Mouse (Mus musculus): ENCODE measurements around the gene Snapc5.
"Not testable (repeated sequence)": the region's sequence is repeated elsewhere in the genome, so short reads cannot be mapped to it uniquely, and the experiment has no call there.

Gene Snapc5

DNA sequence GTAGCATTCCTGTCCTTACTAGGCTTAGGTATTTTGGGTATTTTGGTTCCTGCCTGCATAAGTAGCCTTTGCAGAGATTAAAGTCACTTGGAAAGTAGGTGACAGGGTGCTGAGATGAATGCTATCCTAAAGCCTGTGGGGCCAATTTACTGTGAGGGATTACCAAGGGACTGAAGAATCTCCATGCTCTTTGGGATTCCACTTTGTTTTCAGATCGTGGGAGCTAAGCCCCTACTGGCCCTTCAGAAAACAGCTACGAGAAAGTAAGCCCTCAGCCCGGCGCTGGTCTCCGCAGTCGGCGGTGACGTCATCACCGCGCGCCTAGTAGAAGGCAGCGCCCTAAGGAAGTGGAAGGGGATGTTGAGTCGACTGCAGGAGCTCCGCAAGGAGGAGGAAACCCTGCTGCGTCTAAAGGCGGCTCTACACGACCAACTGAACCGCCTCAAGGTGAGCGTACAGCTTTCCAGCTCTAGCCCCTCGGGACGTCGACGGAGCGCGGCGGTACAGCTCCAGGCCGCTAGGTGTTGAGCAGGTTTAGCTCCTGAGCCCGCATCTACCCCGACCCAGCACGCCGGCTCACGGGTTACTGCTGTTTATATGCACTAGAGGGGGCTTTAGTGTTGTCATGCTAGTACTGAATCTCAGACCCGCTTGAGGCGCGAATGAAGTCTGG is at the start of gene Snapc5:
Gene Snapc5, plus strand, starts transcription at position 301 of the 673 bp plus-strand sequence.
- DNase-seq (ENCODE audit: low spot score) = peak; percentile 60

DNA sequence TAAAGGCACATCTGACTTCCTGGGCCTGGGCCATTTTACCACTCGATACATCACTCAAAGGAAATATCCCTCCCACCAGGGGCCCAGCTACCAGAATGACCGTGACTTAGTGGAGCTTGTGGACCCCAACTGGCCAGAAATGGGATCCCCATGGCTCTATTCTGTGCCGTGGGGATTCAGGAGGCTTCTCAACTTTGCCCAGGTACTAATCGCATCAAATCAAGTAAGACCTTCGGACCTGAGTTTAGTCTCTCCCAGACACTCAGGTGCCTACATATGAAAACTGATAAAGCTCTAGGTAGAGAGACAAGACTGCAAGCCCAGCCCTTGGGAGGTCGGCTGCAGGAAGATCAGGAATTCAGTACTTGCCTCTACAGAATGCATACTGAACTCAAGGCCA is 47.5 kb upstream of the Snapc5 start:
- DNase-seq (ENCODE audit: low spot score) = no peak

- peak; percentile 50 for DNase-seq (ENCODE audit: low spot score)
Measured at GRCm38 (mm10) chr9:64138896-64139295, 40.2 kb upstream of the Snapc5 start.

- DNase-seq (ENCODE audit: low spot score) = no peak
Measured at GRCm38 (mm10) chr9:64139879-64140278, 39.2 kb upstream of the Snapc5 start.

- DNase-seq (ENCODE audit: low spot score) = no peak
Measured at GRCm38 (mm10) chr9:64156641-64157040, 22.4 kb upstream of the Snapc5 start.

DNA sequence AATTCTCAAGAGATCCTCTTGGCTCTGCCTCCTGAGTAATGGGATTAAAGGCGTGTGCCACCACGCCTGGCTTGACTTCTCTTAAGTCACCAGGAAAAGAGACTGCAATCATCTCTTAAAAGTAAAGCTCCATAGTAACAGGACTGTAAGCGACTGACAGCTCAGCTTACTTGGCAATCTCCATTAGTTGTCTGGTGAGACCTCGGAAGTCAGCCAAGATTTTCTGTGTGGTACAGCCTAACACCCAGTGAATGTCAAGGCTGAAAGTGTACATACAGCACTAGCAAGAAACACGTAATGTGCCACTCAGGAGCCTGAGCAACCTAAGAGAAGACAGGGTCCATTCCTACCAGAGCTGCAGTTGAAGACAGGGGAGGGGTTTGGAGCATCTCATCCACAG is 18.6 kb upstream of the Snapc5 start:
- peak; percentile 68 for DNase-seq (ENCODE audit: low spot score)

DNA sequence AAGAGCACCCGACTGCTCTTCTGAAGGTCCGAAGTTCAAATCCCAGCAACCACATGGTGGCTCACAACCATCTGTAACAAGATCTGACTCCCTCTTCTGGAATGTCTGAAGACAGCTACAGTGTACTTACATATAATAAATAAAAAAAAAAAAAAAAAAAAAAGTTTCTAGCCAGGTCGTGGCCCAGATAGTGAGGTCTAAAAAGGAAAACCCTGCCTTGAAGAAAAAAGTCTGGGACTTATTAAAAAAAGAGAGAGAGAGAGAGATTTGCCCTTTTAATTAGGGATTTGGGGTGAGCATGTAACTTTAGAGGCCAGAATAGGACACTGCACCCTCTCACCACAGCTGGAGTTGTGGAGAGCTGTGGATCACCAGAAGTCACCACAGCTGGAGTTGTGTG is 9.1 kb upstream of the Snapc5 start:
- not testable (repeated sequence) for DNase-seq (ENCODE audit: low spot score)

- no peak for DNase-seq (ENCODE audit: low spot score)
Measured at GRCm38 (mm10) chr9:64172145-64172815, 6.8 kb upstream of the Snapc5 start.

- peak; percentile 88 for DNase-seq (ENCODE audit: low spot score)
Measured at GRCm38 (mm10) chr9:64172816-64173665, 6.0 kb upstream of the Snapc5 start, which contains the start of the genes Zwilch and Rpl4. Gene Zwilch, minus strand, starts transcription at chr9:64173104. Gene Rpl4, plus strand, starts transcription at chr9:64173375.

GRCm38 (mm10) chr9:64173666-64174220 is 5.3 kb upstream of the Snapc5 start:
- DNase-seq (ENCODE audit: low spot score) = no peak

- no peak for DNase-seq (ENCODE audit: low spot score)
Measured at GRCm38 (mm10) chr9:64174341-64174740, 4.7 kb upstream of the Snapc5 start.

DNA sequence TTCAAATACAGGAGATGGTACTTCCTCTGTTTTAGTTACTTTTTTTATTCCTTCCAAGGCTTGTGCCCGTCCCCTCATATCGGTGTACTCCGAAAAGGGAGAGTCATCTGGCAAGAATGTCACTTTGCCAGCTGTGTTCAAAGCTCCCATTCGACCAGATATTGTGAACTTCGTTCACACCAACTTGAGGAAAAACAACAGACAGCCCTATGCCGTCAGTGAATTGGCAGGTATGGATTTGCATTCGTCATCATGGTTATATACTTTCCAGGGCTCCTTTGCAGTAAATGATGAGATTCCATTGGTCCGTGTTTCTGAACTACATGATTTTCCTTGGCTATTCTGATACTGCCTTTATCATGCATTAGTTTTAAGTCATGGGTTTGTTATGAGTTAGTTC is 4.3 kb upstream of the Snapc5 start:
- DNase-seq (ENCODE audit: low spot score) = no peak

DNA sequence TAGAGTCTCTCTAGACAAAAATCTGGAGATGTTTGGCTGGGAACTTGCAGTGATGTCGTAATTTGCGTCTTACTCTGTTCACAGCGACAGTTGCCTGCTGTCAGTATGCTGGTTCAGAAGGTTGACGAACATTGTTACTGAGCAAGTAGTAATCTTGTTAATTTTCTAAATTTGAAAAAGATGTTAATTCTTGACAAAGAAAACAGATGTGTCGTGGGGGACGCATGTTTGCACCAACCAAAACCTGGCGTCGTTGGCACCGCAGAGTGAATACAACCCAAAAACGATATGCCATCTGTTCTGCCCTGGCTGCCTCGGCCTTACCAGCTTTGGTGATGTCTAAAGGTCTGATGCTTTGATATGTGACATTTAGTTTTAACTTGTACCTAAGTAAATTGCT is 3.7 kb upstream of the Snapc5 start:
- no peak for DNase-seq (ENCODE audit: low spot score)

DNA sequence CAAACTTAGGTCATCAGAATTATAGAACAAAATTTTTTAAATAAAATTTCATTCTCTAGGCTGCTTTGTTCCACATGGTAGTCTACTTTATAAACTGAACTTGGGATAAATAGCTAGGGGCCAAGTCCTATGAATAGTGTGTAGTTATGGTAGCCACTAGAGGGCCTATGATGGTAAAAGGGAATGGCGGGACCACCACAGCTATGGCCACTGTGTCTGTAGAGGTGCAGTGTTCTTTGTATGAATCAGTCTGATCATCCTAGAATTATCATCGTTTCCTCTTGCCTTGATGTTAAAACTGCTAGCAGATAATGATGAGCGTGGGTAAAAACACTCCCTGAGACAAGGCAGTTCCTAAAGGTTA is 482 bp upstream of the Snapc5 start:
- DNase-seq (ENCODE audit: low spot score) = peak; percentile 43

DNA sequence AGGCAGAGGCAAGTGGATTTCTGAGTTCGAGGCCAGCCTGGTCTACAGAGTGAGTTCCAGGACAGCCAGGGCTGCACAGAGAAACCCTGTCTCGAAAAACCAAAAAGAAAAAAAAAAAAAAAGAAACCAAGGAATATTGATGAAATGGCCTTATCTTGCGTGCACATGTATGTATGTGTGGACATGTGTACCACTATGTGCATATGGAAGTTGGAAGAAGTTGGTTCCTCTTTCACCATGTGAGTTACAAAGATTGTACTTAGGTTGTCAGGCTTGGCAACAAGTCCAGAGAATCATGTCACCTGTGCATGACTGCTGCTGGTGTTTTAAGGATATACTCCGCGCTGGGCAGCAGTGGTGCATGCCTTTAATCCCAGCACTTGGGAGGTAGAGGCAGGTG is 4.2 kb downstream of the Snapc5 start:
- DNase-seq (ENCODE audit: low spot score) = not testable (repeated sequence)

DNA sequence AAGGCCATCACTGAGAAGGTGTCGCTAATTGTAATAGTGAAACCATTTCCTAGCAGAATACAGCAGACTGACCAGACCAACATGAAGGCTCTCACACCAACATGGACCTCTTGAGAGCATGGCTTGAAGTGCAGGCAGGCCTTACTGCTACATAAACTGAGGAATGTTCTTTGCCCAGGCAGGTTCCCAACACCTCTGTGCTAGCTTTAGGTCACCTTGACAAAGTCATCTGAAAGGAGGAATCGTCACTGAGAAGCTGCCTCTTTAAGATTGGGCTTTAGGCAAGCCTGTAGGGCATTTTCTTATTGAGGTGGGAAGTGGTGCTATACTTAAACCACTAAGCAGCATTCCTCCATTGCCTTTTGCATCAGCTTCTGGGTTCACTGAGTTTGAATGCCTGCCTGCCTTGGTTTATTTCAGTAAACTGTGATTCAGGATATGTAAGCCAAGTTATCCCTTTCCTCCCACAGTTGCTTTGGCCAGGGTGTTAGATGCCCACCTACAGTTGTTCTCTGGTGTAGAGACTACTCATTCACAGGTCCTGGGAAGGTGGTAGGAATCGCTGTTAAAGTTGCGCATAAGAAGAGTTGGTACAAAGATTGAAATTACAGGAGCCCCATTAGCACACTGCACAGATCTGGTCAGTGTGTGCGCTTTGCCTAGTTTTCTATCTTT is 5.2 kb downstream of the Snapc5 start:
- no peak for DNase-seq (ENCODE audit: low spot score)

GRCm38 (mm10) chr9:64193879-64194278 is 14.8 kb downstream of the Snapc5 start:
- DNase-seq (ENCODE audit: low spot score) = no peak

DNA sequence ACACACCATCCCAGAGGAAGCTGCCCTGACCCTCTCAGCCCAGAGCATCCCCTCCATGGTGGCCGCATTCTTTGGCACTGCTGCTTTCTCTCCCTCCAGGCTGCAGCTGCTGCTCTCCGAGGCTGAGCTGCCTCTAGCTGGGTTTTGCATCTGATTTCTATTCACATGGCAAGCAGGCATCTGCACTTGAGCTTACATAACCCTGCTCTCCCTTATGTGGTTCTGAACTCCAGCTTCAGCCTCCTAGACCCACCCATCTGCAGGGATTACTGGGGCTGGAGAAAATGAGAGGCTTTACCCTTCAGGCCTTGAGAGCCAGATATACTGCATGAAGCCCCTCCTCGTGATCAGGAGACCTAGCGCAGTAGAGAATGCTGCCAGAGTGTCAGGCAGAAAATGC is 16.5 kb downstream of the Snapc5 start:
- no peak for DNase-seq (ENCODE audit: low spot score)

GRCm38 (mm10) chr9:64197524-64197923 is 18.4 kb downstream of the Snapc5 start:
- DNase-seq (ENCODE audit: low spot score) = no peak

DNA sequence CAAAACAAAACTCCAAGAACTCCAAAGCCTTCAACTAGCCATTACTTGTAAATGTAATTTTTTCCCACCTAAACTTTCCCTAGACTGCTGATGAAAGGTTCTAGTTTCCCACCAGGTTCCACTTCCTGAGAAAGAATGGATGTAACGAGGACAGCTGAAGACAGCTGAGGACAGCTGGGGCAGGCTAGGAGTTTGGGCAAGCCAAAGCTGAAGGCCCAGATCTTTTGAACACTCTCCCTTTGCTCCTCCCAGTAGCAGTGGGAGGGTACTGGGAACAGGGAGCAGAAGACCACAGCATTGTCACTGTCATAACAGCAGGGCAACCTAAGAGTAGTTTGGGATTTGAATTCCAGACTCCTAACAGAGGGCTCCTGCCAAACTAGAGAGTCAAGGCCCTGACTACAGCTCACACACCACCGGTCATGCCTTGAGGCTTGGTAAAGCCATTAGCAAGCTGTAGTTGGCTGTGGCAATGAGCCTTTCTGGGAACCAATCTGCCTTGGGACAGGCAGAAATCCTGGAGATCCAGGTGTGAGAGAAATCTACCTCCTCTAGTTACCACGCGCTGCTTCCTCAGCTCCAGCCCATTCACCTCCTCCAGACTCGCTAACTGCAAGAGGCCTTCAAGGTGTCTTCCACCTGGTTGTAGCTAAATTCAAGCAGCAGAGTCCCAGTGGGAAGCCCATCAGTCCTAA is 19.1 kb downstream of the Snapc5 start:
- no peak for DNase-seq (ENCODE audit: low spot score)

DNA sequence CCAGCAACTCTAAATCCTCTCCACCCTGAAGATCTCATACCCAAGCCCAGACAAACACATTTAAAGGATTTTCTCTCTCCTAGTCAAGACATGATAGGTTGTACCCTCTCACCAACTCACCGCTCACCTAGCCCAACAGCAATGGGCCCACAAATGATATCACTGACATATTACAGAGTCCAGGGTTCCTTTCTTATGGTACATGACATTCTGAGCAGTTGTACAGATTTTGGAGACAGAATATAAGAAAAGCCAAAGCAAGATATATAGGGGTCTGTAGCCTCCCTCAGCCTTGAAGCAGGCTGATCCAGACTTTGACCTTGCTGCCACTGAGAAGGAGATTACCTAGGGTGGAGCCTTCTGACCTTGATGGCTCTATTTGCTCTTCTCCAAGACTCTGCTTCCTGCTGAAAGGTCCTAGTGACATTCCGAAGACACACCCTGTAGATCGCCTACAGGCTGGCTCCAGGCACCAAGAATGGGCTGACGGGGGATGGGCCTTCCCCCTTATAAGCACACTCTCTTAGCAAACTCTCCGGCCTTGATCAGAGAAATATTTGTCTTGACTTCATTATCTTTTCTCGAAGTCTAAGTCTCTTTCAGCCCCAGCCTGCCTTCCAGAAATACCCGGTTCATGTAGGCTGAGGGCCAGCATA is 19.8 kb downstream of the Snapc5 start:
- not testable (repeated sequence) for DNase-seq (ENCODE audit: low spot score)

All from MN1 (cell line).